Mouse (Mus musculus): ENCODE data around the gene Adprh. TPM values are rescaled to one million over a fixed set of nuclear protein-coding genes. Genes with fewer than 3 reads are reported as not detected.

Adprh gene
- polyA plus RNA-seq, 1 experiment from 2014 or later, result 143 TPM

- H3K4me2 ChIP-seq (ENCODE audit: low read depth), result no peak overlapping the region
- WGBS, result 86% methylated on average over 7 of the region's 7 CpGs
- no peaks in the 10 kb centered on the region for H3K27me3 ChIP-seq (ENCODE audit: control insufficient read depth, insufficient read depth, low read length)
- no peak overlapping the region for H3K4me3 ChIP-seq (ENCODE audit: low read depth, low read length)
- H3K9ac ChIP-seq (ENCODE audit: low read length), result no peak overlapping the region
- no peaks in the 10 kb centered on the region for H3K4me1 ChIP-seq (ENCODE audit: control insufficient read depth, insufficient read depth, low read length)
- no peak for ATAC-seq (ENCODE audit: insufficient read depth, low FRiP score, low TSS enrichment)
- no peaks in the 10 kb centered on the region for H3K9me3 ChIP-seq (ENCODE audit: control insufficient read depth, low read length)
- no peaks in the 10 kb centered on the region for H3K36me3 ChIP-seq (ENCODE audit: control insufficient read depth, insufficient read depth, low read length)
- no peak for DNase-seq (ENCODE audit: low spot score)
- H3K27ac ChIP-seq (ENCODE audit: low read depth, low read length), result no peak overlapping the region
Measured at GRCm38 (mm10) chr16:38414953-38415352, 37.5 kb downstream of the Adprh start.

DNA sequence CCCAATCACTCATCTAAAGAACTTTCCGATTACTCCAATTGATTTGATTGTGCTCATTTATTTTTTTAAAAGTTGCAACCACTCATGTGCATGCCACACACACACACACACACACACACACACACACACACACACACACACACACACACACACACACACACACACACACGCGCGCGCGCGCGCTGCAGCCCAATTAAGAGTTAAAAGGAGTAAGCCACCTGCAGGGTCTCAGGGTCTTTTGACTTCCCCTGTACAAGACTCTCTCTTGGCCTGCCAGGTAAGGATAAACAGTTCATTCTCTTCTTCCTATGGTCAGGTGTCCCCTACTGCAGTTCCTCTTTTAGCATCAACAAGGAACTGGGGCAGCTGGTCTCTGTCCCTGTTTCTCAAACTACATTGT, 44.1 kb downstream of the Adprh start:
- no peak overlapping the region for H3K9ac ChIP-seq (ENCODE audit: low read length)
- DNase-seq (ENCODE audit: low spot score) (no peak), ATAC-seq (ENCODE audit: insufficient read depth, low FRiP score, low TSS enrichment) (no peak)
- no peak overlapping the region for H3K4me2 ChIP-seq (ENCODE audit: low read depth)
- no peaks in the 10 kb centered on the region for H3K9me3 ChIP-seq (ENCODE audit: control insufficient read depth, low read length)
- H3K36me3 ChIP-seq (ENCODE audit: control insufficient read depth, insufficient read depth, low read length), result no peaks in the 10 kb centered on the region
- H3K27ac ChIP-seq (ENCODE audit: low read depth, low read length), result no peak overlapping the region
- WGBS, result 95% methylated on average over 8 of the region's 8 CpGs
- no peak overlapping the region for H3K4me3 ChIP-seq (ENCODE audit: low read depth, low read length)
- no peaks in the 10 kb centered on the region for H3K27me3 ChIP-seq (ENCODE audit: control insufficient read depth, insufficient read depth, low read length)
- no peaks in the 10 kb centered on the region for H3K4me1 ChIP-seq (ENCODE audit: control insufficient read depth, insufficient read depth, low read length)

DNA sequence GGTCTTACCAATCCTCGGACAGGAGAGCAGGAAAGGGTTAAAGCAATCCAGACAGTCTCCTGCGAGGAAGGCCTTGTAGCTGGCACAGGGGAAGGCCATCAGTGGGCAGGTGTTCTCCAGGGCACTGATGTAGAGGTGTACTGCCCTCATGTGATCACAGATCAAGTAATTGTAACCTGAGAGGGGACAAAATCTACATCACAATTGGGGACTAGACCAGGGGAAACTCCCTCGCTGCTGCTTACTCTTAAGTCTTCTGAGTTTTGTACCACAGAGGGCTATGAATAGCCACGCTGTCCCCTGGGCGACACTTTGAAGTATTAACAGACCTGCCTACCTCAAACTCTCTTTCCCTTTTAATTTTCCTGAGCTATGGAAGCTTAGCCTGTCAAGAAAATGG, 44.9 kb downstream of the Adprh start:
- ATAC-seq (ENCODE audit: insufficient read depth, low FRiP score, low TSS enrichment) (no peak), DNase-seq (ENCODE audit: low spot score) (no peak)
- no peaks in the 10 kb centered on the region for H3K36me3 ChIP-seq (ENCODE audit: control insufficient read depth, insufficient read depth, low read length)
- 36% methylated on average over 5 of the region's 5 CpGs for WGBS
- no peaks in the 10 kb centered on the region for H3K9me3 ChIP-seq (ENCODE audit: control insufficient read depth, low read length)
- no peaks in the 10 kb centered on the region for H3K4me1 ChIP-seq (ENCODE audit: control insufficient read depth, insufficient read depth, low read length)
- no peaks in the 10 kb centered on the region for H3K27me3 ChIP-seq (ENCODE audit: control insufficient read depth, insufficient read depth, low read length)
- H3K27ac ChIP-seq (ENCODE audit: low read depth, low read length), result no peak overlapping the region
- no peak overlapping the region for H3K4me3 ChIP-seq (ENCODE audit: low read depth, low read length)
- no peak overlapping the region for H3K4me2 ChIP-seq (ENCODE audit: low read depth)
- no peak overlapping the region for H3K9ac ChIP-seq (ENCODE audit: low read length)

GRCm38 (mm10) chr16:38406708-38407107, 45.8 kb downstream of the Adprh start:
- Histone ChIP-seq H3K27me3 (ENCODE audit: control insufficient read depth, insufficient read depth, low read length) (no peaks in the 10 kb centered on the region), H3K36me3 (ENCODE audit: control insufficient read depth, insufficient read depth, low read length) (no peaks in the 10 kb centered on the region), H3K4me3 (ENCODE audit: low read depth, low read length) (no peak overlapping the region), H3K27ac (ENCODE audit: low read depth, low read length) (no peak overlapping the region), H3K9me3 (ENCODE audit: control insufficient read depth, low read length) (no peaks in the 10 kb centered on the region), H3K4me1 (ENCODE audit: control insufficient read depth, insufficient read depth, low read length) (no peaks in the 10 kb centered on the region), H3K4me2 (ENCODE audit: low read depth) (no peak overlapping the region), H3K9ac (ENCODE audit: low read length) (no peak overlapping the region)
- no peak for DNase-seq (ENCODE audit: low spot score)
- no peak for ATAC-seq (ENCODE audit: insufficient read depth, low FRiP score, low TSS enrichment)
- 81% methylated on average over 6 of the region's 6 CpGs for WGBS

DNA sequence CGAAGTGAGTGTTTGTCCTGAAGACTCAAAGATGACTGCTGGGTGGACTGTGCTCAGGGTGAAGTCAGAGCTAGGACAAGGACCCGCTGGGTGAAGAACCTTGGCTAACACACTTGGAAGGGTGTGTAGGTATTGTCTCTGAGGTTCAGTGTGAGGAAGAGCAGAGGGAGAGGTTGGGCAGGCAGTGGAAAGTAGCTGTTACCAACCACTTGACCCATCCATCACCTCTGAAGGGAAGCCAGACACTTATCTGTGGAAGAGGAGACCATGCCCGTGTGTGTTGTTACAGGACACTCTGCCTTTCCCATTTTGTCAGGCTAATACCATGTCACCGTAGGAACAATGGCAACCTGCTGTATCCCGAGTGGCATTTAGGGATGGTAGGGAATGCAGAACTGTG, 46.2 kb downstream of the Adprh start:
- Histone ChIP-seq H3K27ac (ENCODE audit: low read depth, low read length) (no peak overlapping the region), H3K4me2 (ENCODE audit: low read depth) (no peak overlapping the region), H3K27me3 (ENCODE audit: control insufficient read depth, insufficient read depth, low read length) (no peaks in the 10 kb centered on the region), H3K9me3 (ENCODE audit: control insufficient read depth, low read length) (no peaks in the 10 kb centered on the region), H3K36me3 (ENCODE audit: control insufficient read depth, insufficient read depth, low read length) (no peaks in the 10 kb centered on the region), H3K9ac (ENCODE audit: low read length) (no peak overlapping the region), H3K4me1 (ENCODE audit: control insufficient read depth, insufficient read depth, low read length) (no peaks in the 10 kb centered on the region), H3K4me3 (ENCODE audit: low read depth, low read length) (no peak overlapping the region)
- 77% methylated on average over 5 of the region's 5 CpGs for WGBS
- no peak for DNase-seq (ENCODE audit: low spot score)
- no peak for ATAC-seq (ENCODE audit: insufficient read depth, low FRiP score, low TSS enrichment)

DNA sequence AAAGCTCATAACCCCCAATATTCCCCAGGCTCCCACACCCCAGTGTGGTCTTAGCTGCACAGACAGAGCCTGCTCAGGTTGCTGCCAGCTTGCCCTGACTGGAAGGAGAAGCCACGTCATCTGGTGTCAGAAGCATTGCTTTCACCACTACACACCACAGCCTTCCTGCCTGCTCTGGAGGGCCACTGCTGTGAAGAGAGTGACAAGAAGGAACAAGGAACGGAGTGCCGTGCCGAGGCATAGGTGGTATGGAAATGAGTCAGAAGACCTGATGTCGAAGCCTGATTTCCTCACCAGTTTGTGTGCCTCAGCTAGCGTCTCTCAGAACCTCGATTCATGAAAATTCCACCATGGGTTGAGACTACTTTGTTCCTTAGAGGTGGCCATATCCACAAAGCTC, 48.9 kb downstream of the Adprh start:
- ATAC-seq (ENCODE audit: insufficient read depth, low FRiP score, low TSS enrichment), result no peak
- Histone ChIP-seq H3K9me3 (ENCODE audit: control insufficient read depth, low read length) (no peaks in the 10 kb centered on the region), H3K9ac (ENCODE audit: low read length) (no peak overlapping the region), H3K4me1 (ENCODE audit: control insufficient read depth, insufficient read depth, low read length) (0 out of 2 replicates have a peak, but pooled peaks cover 2% of the 10 kb centered on the region), H3K4me3 (ENCODE audit: low read depth, low read length) (no peak overlapping the region), H3K4me2 (ENCODE audit: low read depth) (no peak overlapping the region), H3K27ac (ENCODE audit: low read depth, low read length) (no peak overlapping the region), H3K36me3 (ENCODE audit: control insufficient read depth, insufficient read depth, low read length) (no peaks in the 10 kb centered on the region), H3K27me3 (ENCODE audit: control insufficient read depth, insufficient read depth, low read length) (no peaks in the 10 kb centered on the region)
- no peak for DNase-seq (ENCODE audit: low spot score)
- 89% methylated on average over 7 of the region's 7 CpGs for WGBS

DNA sequence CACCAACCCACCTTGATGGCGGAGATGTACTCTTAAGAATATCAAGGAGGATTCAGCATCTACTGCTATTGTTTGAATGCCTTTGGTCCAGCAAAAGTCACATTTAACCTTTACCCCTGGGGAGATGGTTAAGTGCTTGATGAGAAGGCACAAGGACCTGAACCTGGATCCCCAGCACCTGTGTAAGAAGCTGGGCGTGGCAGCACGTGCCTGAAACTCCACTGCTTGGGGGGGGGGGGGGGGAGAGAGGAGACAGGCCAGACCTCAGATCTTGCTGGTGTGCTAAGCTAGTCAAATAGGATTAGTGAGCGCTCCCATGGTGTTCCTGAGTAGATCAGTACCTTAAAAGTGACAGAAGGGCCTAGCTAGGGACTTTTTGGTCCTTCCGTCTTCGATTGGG, 51.0 kb downstream of the Adprh start:
- no peaks in the 10 kb centered on the region for H3K27me3 ChIP-seq (ENCODE audit: control insufficient read depth, insufficient read depth, low read length)
- 89% methylated on average over 6 of the region's 6 CpGs for WGBS
- no peak for ATAC-seq (ENCODE audit: insufficient read depth, low FRiP score, low TSS enrichment)

GRCm38 (mm10) chr16:38400311-38400960, 52.1 kb downstream of the Adprh start:
- Histone ChIP-seq H3K9me3 (ENCODE audit: control insufficient read depth, low read length) (no peaks in the 10 kb centered on the region), H3K4me1 (ENCODE audit: control insufficient read depth, insufficient read depth, low read length) (0 out of 2 replicates have a peak, but pooled peaks cover 2% of the 10 kb centered on the region), H3K36me3 (ENCODE audit: control insufficient read depth, insufficient read depth, low read length) (no peaks in the 10 kb centered on the region), H3K4me3 (ENCODE audit: low read depth, low read length) (0 out of 2 replicates have a peak overlapping the region, but pooled peaks have one; percentile 9), H3K4me2 (ENCODE audit: low read depth) (peak overlapping the region; percentile 37), H3K27ac (ENCODE audit: low read depth, low read length) (no peak overlapping the region), H3K9ac (ENCODE audit: low read length) (peak overlapping the region; percentile 30), H3K27me3 (ENCODE audit: control insufficient read depth, insufficient read depth, low read length) (no peaks in the 10 kb centered on the region)
- DNase-seq (ENCODE audit: low spot score) (no peak), ATAC-seq (ENCODE audit: insufficient read depth, low FRiP score, low TSS enrichment) (no peak)
- WGBS, result 80% methylated on average over 9 of the region's 9 CpGs

More for the DNA sequence above, 51.0 kb downstream of the Adprh start:
- Histone ChIP-seq H3K9ac (ENCODE audit: low read length) (no peak overlapping the region), H3K4me1 (ENCODE audit: control insufficient read depth, insufficient read depth, low read length) (0 out of 2 replicates have a peak, but pooled peaks cover 2% of the 10 kb centered on the region), H3K4me3 (ENCODE audit: low read depth, low read length) (no peak overlapping the region), H3K4me2 (ENCODE audit: low read depth) (no peak overlapping the region), H3K27ac (ENCODE audit: low read depth, low read length) (no peak overlapping the region), H3K36me3 (ENCODE audit: control insufficient read depth, insufficient read depth, low read length) (no peaks in the 10 kb centered on the region), H3K9me3 (ENCODE audit: control insufficient read depth, low read length) (no peaks in the 10 kb centered on the region)
- no peak for DNase-seq (ENCODE audit: low spot score)

DNA sequence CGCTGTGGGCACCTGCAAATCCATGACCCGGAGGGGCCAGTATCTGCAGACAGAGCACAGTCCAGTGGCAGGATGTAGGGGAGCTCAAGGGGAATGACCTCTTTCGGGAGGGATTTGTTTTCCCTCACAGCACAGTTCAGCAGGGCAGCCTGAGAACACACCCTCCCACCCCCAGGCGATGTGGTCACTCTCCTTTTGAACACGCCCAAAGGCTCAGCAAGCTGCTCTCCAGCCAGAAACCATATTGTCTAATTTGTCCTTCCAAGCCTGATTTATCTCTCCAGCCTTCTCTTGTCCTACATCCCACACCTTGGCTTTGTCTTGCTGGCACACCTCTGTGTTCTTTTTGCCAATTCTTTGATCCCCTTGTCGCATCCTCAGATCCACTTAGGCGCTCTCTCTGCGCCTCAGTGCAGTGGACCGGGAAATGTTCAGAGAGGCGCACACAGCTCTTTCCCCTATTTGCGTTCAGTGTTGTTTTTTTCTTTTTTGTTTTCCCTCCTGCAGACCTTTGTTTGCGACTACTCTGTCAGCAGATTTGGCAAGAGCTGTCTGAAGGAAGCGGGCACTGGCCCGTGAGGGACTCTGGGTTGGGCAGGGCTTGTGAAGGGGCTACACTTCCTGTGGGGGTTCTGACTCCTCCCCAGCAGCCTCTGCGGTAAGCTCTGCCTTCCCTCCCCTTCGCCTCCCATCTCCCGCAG, 52.8 kb downstream of the Adprh start:
- Histone ChIP-seq H3K27me3 (ENCODE audit: control insufficient read depth, insufficient read depth, low read length) (no peaks in the 10 kb centered on the region), H3K9me3 (ENCODE audit: control insufficient read depth, low read length) (no peaks in the 10 kb centered on the region), H3K27ac (ENCODE audit: low read depth, low read length) (no peak overlapping the region), H3K4me1 (ENCODE audit: control insufficient read depth, insufficient read depth, low read length) (0 out of 2 replicates have a peak, but pooled peaks cover 2% of the 10 kb centered on the region), H3K4me2 (ENCODE audit: low read depth) (peak overlapping the region; percentile 37), H3K9ac (ENCODE audit: low read length) (peak overlapping the region; percentile 30), H3K36me3 (ENCODE audit: control insufficient read depth, insufficient read depth, low read length) (no peaks in the 10 kb centered on the region), H3K4me3 (ENCODE audit: low read depth, low read length) (0 out of 2 replicates have a peak overlapping the region, but pooled peaks have one; percentile 9)
- DNase-seq (ENCODE audit: low spot score), result peak; percentile 48
- ATAC-seq (ENCODE audit: insufficient read depth, low FRiP score, low TSS enrichment), result no peak
- WGBS, result 23% methylated on average over 17 of the region's 17 CpGs
